Mouse (Mus musculus) small intestine, adult 2 months (tissue): ENCODE results near the gene Timp3.

Experiments
- CTCF ChIP-seq: fragments of 200-500 bp; IDR thresholded peaks from 2 replicates; pipeline ENCODE4 v1.5.1; 2012; ENCODE audit warnings: low read depth, mild to moderate bottlenecking, control low read depth, inconsistent platforms, low read length, moderate library complexity, mixed read lengths; ENCODE audit not compliant: insufficient replicate concordance, insufficient read length; ENCODE audit errors: extremely low read depth
- POLR2A ChIP-seq: fragments of 200-500 bp; IDR thresholded peaks from 2 replicates; pipeline ENCODE4 v1.6.1; 2012; ENCODE audit warnings: low read depth, mild to moderate bottlenecking, control low read depth, inconsistent platforms, low read length, moderate library complexity

DNA sequence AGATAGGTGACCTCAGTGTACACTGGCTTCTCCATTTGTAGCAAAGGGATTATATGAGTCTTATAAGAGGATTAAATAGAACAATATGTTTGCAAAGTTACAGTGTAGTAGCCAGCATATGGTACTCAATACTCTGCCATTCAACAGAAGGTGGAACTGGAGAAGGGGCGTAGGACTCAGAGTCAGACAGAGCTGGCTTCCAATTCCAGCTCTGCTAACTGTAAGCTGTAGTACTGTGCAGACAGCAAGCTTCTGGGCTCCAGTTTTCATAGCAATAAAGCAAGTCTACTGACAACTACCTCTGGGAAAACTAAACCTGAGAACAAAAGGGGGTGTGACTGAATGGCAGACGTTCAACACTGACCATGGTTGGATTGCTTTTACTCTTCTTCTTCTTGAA lies 38.4 kb upstream of the Timp3 start:
- no peak for TF ChIP-seq POLR2A
- TF ChIP-seq CTCF, result no peak
